10 mouse cellular contexts compared by ENCODE assay signal in the genomic region with DNA sequence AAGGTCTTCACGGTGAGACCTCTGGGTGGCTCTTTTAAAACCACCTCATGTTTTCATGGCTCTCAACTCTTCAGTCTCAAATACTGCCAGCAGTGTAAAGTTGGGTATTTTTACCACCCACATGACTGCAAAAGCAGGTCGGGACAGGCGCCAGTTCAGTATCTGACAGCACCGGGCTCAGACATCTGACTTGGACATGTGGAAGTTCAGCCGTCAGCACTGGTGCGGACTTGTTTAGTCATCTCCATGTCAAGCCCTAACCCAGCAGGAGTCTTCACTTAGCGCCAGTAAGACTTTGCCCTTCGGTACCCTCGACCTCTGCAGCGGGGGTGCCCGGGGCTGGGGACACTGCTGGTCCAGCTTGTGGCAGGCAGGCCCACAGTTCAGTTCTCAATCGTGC. TPM values are rescaled to one million over a fixed set of nuclear protein-coding genes. Genes with fewer than 3 reads are reported as not detected.
A peak's percentile ranks its signal among the peaks of the same experiment; 100 is the strongest.
DNase-seq lines count a peak whose midpoint lies in the region; ATAC-seq and TF ChIP-seq lines count a peak whose summit lies in the region.
"Had no signal": no experiment of that assay in that cellular context is flagged by ENCODE, and none has a peak within 500 bp of the region (broad histone marks: within the 10 kb centered on the region; RNA-seq: fewer than 3 reads in every experiment).

No protein-coding gene starts in this region.

- no peaks in the 10 kb centered on the region for H3K27me3 ChIP-seq in megakaryocyte, embryonic 14.5 days (replicated peaks)
- no peaks in the 10 kb centered on the region for H3K27me3 ChIP-seq in heart, postnatal 0 days (ENCODE audit: control insufficient read depth, insufficient read depth, low read length)
- H3K27me3 ChIP-seq: intestine, embryonic 15.5 days had no signal

- ATAC-seq in megakaryocyte, adult 5-6 weeks (ENCODE audit: poor library complexity, severe bottlenecking): no peak
- peak; percentile 89 for ATAC-seq in heart, postnatal 0 days (ENCODE audit: insufficient read depth, low read depth)
- peak; percentile 13; the same call in 1 of the 2 replicates for ATAC-seq in megakaryocyte-erythroid progenitor cell, adult 5-6 weeks (replicated peaks; ENCODE audit: low FRiP score, low TSS enrichment, poor library complexity, severe bottlenecking)
- ATAC-seq: intestine, embryonic 15.5 days had no signal

- peak overlapping the region; percentile 6 for H3K4me3 ChIP-seq in megakaryocyte, embryonic 14.5 days (replicated peaks)
- no peak overlapping the region for H3K4me3 ChIP-seq in heart, postnatal 0 days (ENCODE audit: low read depth, low read length)
- H3K4me3 ChIP-seq: intestine, embryonic 15.5 days had no signal

- WGBS in heart, postnatal 0 days: 28% methylated on average over 12 of the region's 12 CpGs

- peak; percentile 97 for DNase-seq in heart, adult 11 months
- peak; percentile 86 for DNase-seq in heart, postnatal 0 days (ENCODE audit: low spot score)
- no peak for DNase-seq in frontal cortex, postnatal 14 days (ENCODE audit: low spot score in 2 of 2)
- no peak for DNase-seq in frontal cortex, postnatal 10 days (ENCODE audit: low spot score in 2 of 2)

- peak; percentile 78; the same call in 1 of the 2 replicates for TF ChIP-seq EP300 in heart, postnatal 0 days (IDR thresholded peaks at IDR 0.05; ENCODE audit: low read depth)

- H3K4me1 ChIP-seq in megakaryocyte, embryonic 14.5 days: peaks cover 100% of the 10 kb centered on the region
- H3K4me1 ChIP-seq in heart, postnatal 0 days (ENCODE audit: control insufficient read depth, insufficient read depth): peaks cover 40% of the 10 kb centered on the region
- H3K4me1 ChIP-seq: intestine, embryonic 15.5 days had no signal

- H3K9me3 ChIP-seq in megakaryocyte, embryonic 14.5 days: no peaks in the 10 kb centered on the region
- no peaks in the 10 kb centered on the region for H3K9me3 ChIP-seq in heart, postnatal 0 days (replicated peaks; ENCODE audit: control insufficient read depth, low read length)
- H3K9me3 ChIP-seq: intestine, embryonic 15.5 days had no signal

- 0 out of 2 replicates have a peak overlapping the region, but pooled peaks have one; percentile 27 for H3K9ac ChIP-seq in heart, postnatal 0 days (replicated peaks; ENCODE audit: low read depth, low read length)
- H3K9ac ChIP-seq: intestine, embryonic 15.5 days had no signal

- H3K36me3 ChIP-seq in megakaryocyte, embryonic 14.5 days (replicated peaks; ENCODE audit: low read length): peaks cover 96% of the 10 kb centered on the region
- H3K36me3 ChIP-seq in heart, postnatal 0 days (replicated peaks; ENCODE audit: control insufficient read depth, insufficient read depth, low read length): peaks cover 24% of the 10 kb centered on the region

- peak overlapping the region; percentile 21; the same call in 1 of the 2 replicates for H3K4me2 ChIP-seq in heart, postnatal 0 days (ENCODE audit: low read depth, low read length)
- H3K4me2 ChIP-seq: intestine, embryonic 15.5 days; midbrain, embryonic 11.5 days had no signal

- TF ChIP-seq CTCF in heart, postnatal 0 days (IDR thresholded peaks at IDR 0.05; ENCODE audit: low read depth): no peak

- H3K27ac ChIP-seq in heart, postnatal 0 days (ENCODE audit: low read depth): peak overlapping the region; percentile 95
- H3K27ac ChIP-seq: intestine, embryonic 15.5 days had no signal

RNA-seq across cellular contexts. Expression of a gene that starts 21.7 kb away (rescaled TPM):
- 81.1 and 284 TPM in 2 replicates for polyA plus RNA-seq in megakaryocyte, embryonic 14.5 days (2012; ENCODE audit: insufficient read depth, low replicate concordance)
- 58.0 and 63.8 TPM in 2 replicates for total RNA-seq in megakaryocyte, adult 5-6 weeks (2015)
- 55.4 and 62.9 TPM in 2 replicates for total RNA-seq in megakaryocyte, adult 5-6 weeks (2017)
- total RNA-seq in heart, postnatal 0 days (2014; rRNA removed; ENCODE audit: low replicate concordance): 11.1 and 13.4 TPM in 2 replicates
- polyA plus RNA-seq in heart, postnatal 0 days (2015; fragmentation: Nextera tagmentation; extraction: Ambion mirVana): 18.5 and 20.1 TPM in 2 replicates
- 14.3 and 20.0 TPM in 2 replicates for total RNA-seq in megakaryocyte-erythroid progenitor cell, adult 5-6 weeks (2014; fragmentation: Nextera tagmentation)
- total RNA-seq in megakaryocyte-erythroid progenitor cell, adult 5-6 weeks (2017): 7.0 and 8.7 TPM in 2 replicates

RNA-seq across cellular contexts. Expression of a gene that starts 31.0 kb away (rescaled TPM):
- 3,567 and 8,363 TPM in 2 replicates for polyA plus RNA-seq in megakaryocyte, embryonic 14.5 days (2012; ENCODE audit: insufficient read depth, low replicate concordance)
- total RNA-seq in megakaryocyte, adult 5-6 weeks (2015): 159 and 170 TPM in 2 replicates
- 89.8 and 99.6 TPM in 2 replicates for total RNA-seq in megakaryocyte, adult 5-6 weeks (2017)
- 108 TPM in 2 replicates for total RNA-seq in heart, postnatal 0 days (2014; rRNA removed; ENCODE audit: low replicate concordance)
- polyA plus RNA-seq in heart, postnatal 0 days (2015; fragmentation: Nextera tagmentation; extraction: Ambion mirVana): 56.7 and 59.7 TPM in 2 replicates
- total RNA-seq in megakaryocyte-erythroid progenitor cell, adult 5-6 weeks (2014; fragmentation: Nextera tagmentation): 271 and 334 TPM in 2 replicates
- 97.8 and 182 TPM in 2 replicates for total RNA-seq in megakaryocyte-erythroid progenitor cell, adult 5-6 weeks (2017)

RNA-seq across cellular contexts. Expression of a gene that starts 36.0 kb away (rescaled TPM):
- polyA plus RNA-seq in megakaryocyte, embryonic 14.5 days (2012; ENCODE audit: insufficient read depth, low replicate concordance): 157 and 272 TPM in 2 replicates
- 32.3 and 32.9 TPM in 2 replicates for total RNA-seq in megakaryocyte, adult 5-6 weeks (2015)
- total RNA-seq in megakaryocyte, adult 5-6 weeks (2017): 91.6 and 93.8 TPM in 2 replicates
- 159 and 184 TPM in 2 replicates for total RNA-seq in heart, postnatal 0 days (2014; rRNA removed; ENCODE audit: low replicate concordance)
- polyA plus RNA-seq in heart, postnatal 0 days (2015; fragmentation: Nextera tagmentation; extraction: Ambion mirVana): 139 and 140 TPM in 2 replicates
- 78.3 and 78.9 TPM in 2 replicates for total RNA-seq in megakaryocyte-erythroid progenitor cell, adult 5-6 weeks (2014; fragmentation: Nextera tagmentation)
- 143 and 144 TPM in 2 replicates for total RNA-seq in megakaryocyte-erythroid progenitor cell, adult 5-6 weeks (2017)

RNA-seq across cellular contexts. Expression of a gene that starts 47.8 kb away (rescaled TPM):
- not detected in 2 replicates for polyA plus RNA-seq in megakaryocyte, embryonic 14.5 days (2012; ENCODE audit: insufficient read depth, low replicate concordance)
- total RNA-seq in megakaryocyte, adult 5-6 weeks (2015): not detected in 2 replicates
- total RNA-seq in megakaryocyte, adult 5-6 weeks (2017): not detected in 2 replicates
- not detected in 2 replicates for total RNA-seq in heart, postnatal 0 days (2014; rRNA removed; ENCODE audit: low replicate concordance)
- not detected in 2 replicates for polyA plus RNA-seq in heart, postnatal 0 days (2015; fragmentation: Nextera tagmentation; extraction: Ambion mirVana)
- total RNA-seq in megakaryocyte-erythroid progenitor cell, adult 5-6 weeks (2014; fragmentation: Nextera tagmentation): not detected in 2 replicates
- total RNA-seq in megakaryocyte-erythroid progenitor cell, adult 5-6 weeks (2017): not detected in 2 replicates
- polyA plus RNA-seq: intestine, embryonic 15.5 days; midbrain, embryonic 11.5 days; spleen, adult 2 months had no signal

RNA-seq across cellular contexts. Expression of a gene that starts 49.2 kb away (rescaled TPM):
- polyA plus RNA-seq in megakaryocyte, embryonic 14.5 days (2012; ENCODE audit: insufficient read depth, low replicate concordance): 1,090 and 3,855 TPM in 2 replicates
- total RNA-seq in megakaryocyte, adult 5-6 weeks (2015): 1,486 and 1,560 TPM in 2 replicates
- total RNA-seq in megakaryocyte, adult 5-6 weeks (2017): 1,634 and 1,837 TPM in 2 replicates
- 1,352 and 1,440 TPM in 2 replicates for total RNA-seq in heart, postnatal 0 days (2014; rRNA removed; ENCODE audit: low replicate concordance)
- polyA plus RNA-seq in heart, postnatal 0 days (2015; fragmentation: Nextera tagmentation; extraction: Ambion mirVana): 486 and 524 TPM in 2 replicates
- 2,733 and 3,098 TPM in 2 replicates for total RNA-seq in megakaryocyte-erythroid progenitor cell, adult 5-6 weeks (2014; fragmentation: Nextera tagmentation)
- total RNA-seq in megakaryocyte-erythroid progenitor cell, adult 5-6 weeks (2017): 2,912 and 3,218 TPM in 2 replicates

Comparison
In these comparisons a context has a peak if more than half of its experiments do, and no peak if none do; other contexts are left out.
1. DNase-seq: peak in heart, adult 11 months (single experiment) and heart, postnatal 0 days (single experiment); none in frontal cortex, postnatal 14 days (0 of 2) and frontal cortex, postnatal 10 days (0 of 2).